Comparison of ENCODE assay signal across 16 mouse cellular contexts in the genomic region with DNA sequence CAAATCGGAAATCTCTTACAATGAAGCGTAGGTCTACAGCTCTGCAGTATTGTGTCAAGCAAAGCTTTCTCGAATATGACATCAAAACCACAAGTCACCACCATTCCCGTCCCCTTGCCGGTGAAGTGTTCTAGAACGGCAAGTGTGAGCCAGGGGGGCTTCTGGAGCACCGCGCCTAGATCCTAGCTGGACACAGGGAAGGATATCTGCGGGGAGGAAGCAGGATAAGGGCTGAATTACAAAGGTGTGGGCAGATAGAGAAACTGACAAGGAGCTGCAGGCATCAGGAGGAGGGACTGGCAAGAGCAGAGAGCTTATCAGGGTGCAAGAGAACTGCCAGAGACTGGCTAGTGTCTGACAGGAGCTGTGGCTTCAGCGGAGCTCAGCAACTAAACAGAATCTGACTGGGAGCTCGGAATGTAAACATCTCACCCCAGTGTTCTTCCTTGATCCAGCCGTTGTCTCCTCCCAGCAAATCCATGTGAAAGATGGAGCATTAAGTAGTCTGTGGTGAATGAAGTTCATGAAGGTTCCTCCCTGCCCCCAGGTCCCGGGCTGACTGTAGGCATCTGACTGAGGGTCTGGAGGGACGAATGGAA. TPM values are rescaled to one million over a fixed set of nuclear protein-coding genes. Genes with fewer than 3 reads are reported as not detected.
DNase-seq lines count a peak whose midpoint lies in the region; ATAC-seq lines count a peak whose summit lies in the region.
"Had no signal": no experiment of that assay in that cellular context is flagged by ENCODE, and none has a peak within 500 bp of the region (broad histone marks: within the 10 kb centered on the region; RNA-seq: fewer than 3 reads in every experiment).

No protein-coding gene starts in this region.

- intact Hi-C loops in heart, postnatal 36 days (cut with DNase I): loop anchor here (10.0 kb wide), 1 partner anchor 915 kb away; a partner anchor contains a TSS

- peak overlapping the region; percentile 55 for H3K4me2 ChIP-seq in heart, embryonic 15.5 days
- H3K4me2 ChIP-seq in lung, embryonic 16.5 days (ENCODE audit: low read depth, low read length): 0 out of 2 replicates have a peak overlapping the region, but pooled peaks have one; percentile 24
- H3K4me2 ChIP-seq in intestine, embryonic 16.5 days (ENCODE audit: low read depth, low read length): 0 out of 2 replicates have a peak overlapping the region, but pooled peaks have one; percentile 8
- H3K4me2 ChIP-seq: embryonic facial prominence, embryonic 13.5 days; forebrain, embryonic 12.5 days; hindbrain, embryonic 14.5 days; limb, embryonic 13.5 days had no signal

- DNase-seq in heart, postnatal 36 days: no peak
- no peak for DNase-seq in lung, postnatal 36 days
- peak; percentile 10 to 36 for DNase-seq in lung, postnatal 4 days
- DNase-seq in cerebellum, postnatal 14 days: no peak
- DNase-seq in layer of hippocampus, postnatal 25 days (ENCODE audit: extremely low spot score in 1 of 2, low spot score in 1 of 2): no peak
- DNase-seq: adrenal gland, adult 8-10 months; cerebellum, postnatal 36 days; gastrocnemius, postnatal 10 days; thymus, adult 18-20 months had no signal

- peak overlapping the region; percentile 15 for H3K4me3 ChIP-seq in heart, embryonic 15.5 days
- H3K4me3 ChIP-seq in lung, embryonic 16.5 days (ENCODE audit: low read length): no peak overlapping the region
- no peak overlapping the region for H3K4me3 ChIP-seq in intestine, embryonic 16.5 days (ENCODE audit: low read length)
- H3K4me3 ChIP-seq: embryonic facial prominence, embryonic 13.5 days; forebrain, embryonic 12.5 days; limb, embryonic 13.5 days had no signal

- WGBS in heart, embryonic 15.5 days: 30% methylated on average over 14 of the region's 14 CpGs
- WGBS in lung, embryonic 16.5 days: 34% methylated on average over 14 of the region's 14 CpGs
- 50% methylated on average over 14 of the region's 14 CpGs for WGBS in intestine, embryonic 16.5 days

- peak; percentile 35; the same call in 1 of the 2 replicates for ATAC-seq in heart, embryonic 15.5 days (replicated peaks; ENCODE audit: insufficient number of reproducible peaks, insufficient read depth, low FRiP score, low read depth)
- ATAC-seq in lung, embryonic 16.5 days (ENCODE audit: low read depth): peak; percentile 44; the same call in 1 of the 2 replicates
- ATAC-seq in intestine, embryonic 16.5 days: no peak

- H3K9me3 ChIP-seq in heart, embryonic 15.5 days (replicated peaks): no peaks in the 10 kb centered on the region
- no peaks in the 10 kb centered on the region for H3K9me3 ChIP-seq in lung, embryonic 16.5 days (ENCODE audit: control insufficient read depth, low read length)
- H3K9me3 ChIP-seq in intestine, embryonic 16.5 days (ENCODE audit: control insufficient read depth, low read length): no peaks in the 10 kb centered on the region
- H3K9me3 ChIP-seq: embryonic facial prominence, embryonic 13.5 days; forebrain, embryonic 12.5 days; limb, embryonic 13.5 days had no signal

- H3K27me3 ChIP-seq in heart, embryonic 15.5 days: no peaks in the 10 kb centered on the region
- no peaks in the 10 kb centered on the region for H3K27me3 ChIP-seq in lung, embryonic 16.5 days (ENCODE audit: control insufficient read depth, insufficient read depth, low read depth, low read length)
- H3K27me3 ChIP-seq in intestine, embryonic 16.5 days (replicated peaks; ENCODE audit: control insufficient read depth, insufficient read depth, low read length): no peaks in the 10 kb centered on the region
- H3K27me3 ChIP-seq: embryonic facial prominence, embryonic 13.5 days; forebrain, embryonic 12.5 days; limb, embryonic 13.5 days had no signal

- no peaks in the 10 kb centered on the region for H3K36me3 ChIP-seq in heart, embryonic 15.5 days
- no peaks in the 10 kb centered on the region for H3K36me3 ChIP-seq in lung, embryonic 16.5 days (ENCODE audit: control insufficient read depth, insufficient read depth, low read length)
- no peaks in the 10 kb centered on the region for H3K36me3 ChIP-seq in intestine, embryonic 16.5 days (ENCODE audit: control insufficient read depth, insufficient read depth, low read length)
- H3K36me3 ChIP-seq: forebrain, embryonic 12.5 days had no signal

- H3K4me1 ChIP-seq in heart, embryonic 15.5 days (replicated peaks): peaks cover 32% of the 10 kb centered on the region
- H3K4me1 ChIP-seq in lung, embryonic 16.5 days (replicated peaks; ENCODE audit: control insufficient read depth, insufficient read depth, low read length): peaks cover 10% of the 10 kb centered on the region
- H3K4me1 ChIP-seq in intestine, embryonic 16.5 days (ENCODE audit: control insufficient read depth, insufficient read depth, low read length): peaks cover 20% of the 10 kb centered on the region
- H3K4me1 ChIP-seq: embryonic facial prominence, embryonic 13.5 days had no signal

- H3K9ac ChIP-seq in heart, embryonic 15.5 days: no peak overlapping the region
- peak overlapping the region; percentile 22; the same call in 1 of the 2 replicates for H3K9ac ChIP-seq in lung, embryonic 16.5 days (ENCODE audit: low read length)
- peak overlapping the region; percentile 42; the same call in 1 of the 2 replicates for H3K9ac ChIP-seq in intestine, embryonic 16.5 days (ENCODE audit: low read depth, low read length)
- H3K9ac ChIP-seq: embryonic facial prominence, embryonic 13.5 days; forebrain, embryonic 12.5 days; hindbrain, embryonic 14.5 days; limb, embryonic 13.5 days had no signal

- H3K27ac ChIP-seq in heart, embryonic 15.5 days: peak overlapping the region; percentile 61
- H3K27ac ChIP-seq in lung, embryonic 16.5 days (ENCODE audit: low read length): no peak overlapping the region
- peak overlapping the region; percentile 27; the same call in 1 of the 2 replicates for H3K27ac ChIP-seq in intestine, embryonic 16.5 days (ENCODE audit: low read length)
- H3K27ac ChIP-seq: embryonic facial prominence, embryonic 13.5 days; forebrain, embryonic 12.5 days; hindbrain, embryonic 14.5 days; limb, embryonic 13.5 days had no signal

RNA-seq across cellular contexts. Expression of a gene that starts 12.4 kb away (rescaled TPM):
- 26.1 and 27.2 TPM in 2 replicates for polyA plus RNA-seq in heart, embryonic 15.5 days (2015; fragmentation: Nextera tagmentation; extraction: Ambion mirVana)
- 10 to 100 TPM; 24.5 to 24.6 TPM for total RNA-seq in heart, postnatal 36 days (2021)
- 34.8 and 37.0 TPM in 2 replicates for polyA plus RNA-seq in lung, embryonic 16.5 days (2015; fragmentation: Nextera tagmentation; extraction: Ambion mirVana)
- 24.9 and 26.8 TPM in 2 replicates for polyA plus RNA-seq in intestine, embryonic 16.5 days (2015; fragmentation: Nextera tagmentation; extraction: Ambion mirVana)
- 10 to 100 TPM; 26.0 to 26.9 TPM for total RNA-seq in layer of hippocampus, postnatal 25 days (2021)

RNA-seq across cellular contexts. Expression of a gene that starts 15.7 kb away (rescaled TPM):
- polyA plus RNA-seq in heart, embryonic 15.5 days (2015; fragmentation: Nextera tagmentation; extraction: Ambion mirVana): 16.1 and 19.4 TPM in 2 replicates
- total RNA-seq in heart, postnatal 36 days (2021): 1 to 10 TPM; 5.2 to 5.3 TPM
- polyA plus RNA-seq in lung, embryonic 16.5 days (2015; fragmentation: Nextera tagmentation; extraction: Ambion mirVana): 44.1 and 45.0 TPM in 2 replicates
- polyA plus RNA-seq in intestine, embryonic 16.5 days (2015; fragmentation: Nextera tagmentation; extraction: Ambion mirVana): 30.8 and 31.8 TPM in 2 replicates
- total RNA-seq in layer of hippocampus, postnatal 25 days (2021): 10 to 100 TPM; 24.6 to 25.8 TPM

RNA-seq across cellular contexts. Expression of a gene that starts 44.3 kb away (rescaled TPM):
- polyA plus RNA-seq in heart, embryonic 15.5 days (2015; fragmentation: Nextera tagmentation; extraction: Ambion mirVana): 10.4 TPM in 2 replicates
- 10 to 100 TPM in 1 of 2 experiments, 1 to 10 TPM in 1; 9.2 to 10.4 TPM for total RNA-seq in heart, postnatal 36 days (2021)
- polyA plus RNA-seq in lung, embryonic 16.5 days (2015; fragmentation: Nextera tagmentation; extraction: Ambion mirVana): 11.7 and 12.7 TPM in 2 replicates
- 8.1 and 8.6 TPM in 2 replicates for polyA plus RNA-seq in intestine, embryonic 16.5 days (2015; fragmentation: Nextera tagmentation; extraction: Ambion mirVana)
- 10 to 100 TPM; 22.0 to 22.5 TPM for total RNA-seq in layer of hippocampus, postnatal 25 days (2021)

Comparison
In these comparisons a context has a peak if more than half of its experiments do, and no peak if none do; other contexts are left out.
1. DNase-seq: peak in lung, postnatal 4 days (2 of 2); none in heart, postnatal 36 days (0 of 2), lung, postnatal 36 days (single experiment), cerebellum, postnatal 14 days (0 of 2) and layer of hippocampus, postnatal 25 days (0 of 2).
2. Peak in every context shown above with its lines, with median percentiles within 50 percentile points of each other: H3K4me2 ChIP-seq.